Mouse (Mus musculus) heart, postnatal 10 days (tissue): ENCODE measurements at regions not wholly inside any gene's neighbourhood (a gene's known extent, or its start where the extent isn't known, plus 50 kb on each side); places are given as distances from the start of the nearest gene placed in this dataset.
"Not testable (repeated sequence)": the region's sequence is repeated elsewhere in the genome, so short reads cannot be mapped to it uniquely, and the experiment has no call there.

Experiments
- DNase-seq, 2 experiments: peaks; one replicate each; pipeline ENCODE4 v3.0.0; 2021
- intact Hi-C: fragments of 180-260 bp; cut with DNase I; formaldehyde crosslinking; loops from one replicate; pipeline ENCODE4 v1.15.1; 2025

DNA sequence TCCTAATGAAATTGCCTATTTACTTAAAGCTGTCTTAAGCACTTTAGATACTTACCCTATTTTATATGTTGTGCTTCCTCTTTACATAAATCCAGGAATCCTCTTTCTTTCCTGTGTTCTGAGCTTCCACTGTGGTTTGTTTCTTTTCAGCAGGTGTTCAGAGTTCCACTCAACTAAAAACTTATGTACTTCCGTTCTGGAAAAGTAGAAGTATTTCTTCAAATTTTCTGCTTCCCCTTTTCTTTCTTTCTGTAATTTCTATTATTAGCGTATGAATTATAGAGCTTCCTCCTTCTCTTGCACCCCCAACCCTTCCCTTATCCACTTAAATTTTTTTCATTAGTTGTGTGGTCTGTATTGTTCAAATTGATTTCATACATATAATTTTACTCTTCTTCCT lies 165.8 kb upstream of the Nudt12 start:
- intact Hi-C loops: no loop called here
- DNase-seq: no peak

- intact Hi-C loops: no loop called here
- DNase-seq: no peak
Observed at GRCm38 (mm10) chr17:59156345-59156744, 143.2 kb upstream of the Nudt12 start.

- intact Hi-C loops: no loop called here
- no peak for DNase-seq
Observed at GRCm38 (mm10) chr17:59143760-59144157, 130.6 kb upstream of the Nudt12 start.

GRCm38 (mm10) chr17:59142995-59143759 lies 130.0 kb upstream of the Nudt12 start:
- DNase-seq: no peak
- intact Hi-C loops: no loop called here

DNA sequence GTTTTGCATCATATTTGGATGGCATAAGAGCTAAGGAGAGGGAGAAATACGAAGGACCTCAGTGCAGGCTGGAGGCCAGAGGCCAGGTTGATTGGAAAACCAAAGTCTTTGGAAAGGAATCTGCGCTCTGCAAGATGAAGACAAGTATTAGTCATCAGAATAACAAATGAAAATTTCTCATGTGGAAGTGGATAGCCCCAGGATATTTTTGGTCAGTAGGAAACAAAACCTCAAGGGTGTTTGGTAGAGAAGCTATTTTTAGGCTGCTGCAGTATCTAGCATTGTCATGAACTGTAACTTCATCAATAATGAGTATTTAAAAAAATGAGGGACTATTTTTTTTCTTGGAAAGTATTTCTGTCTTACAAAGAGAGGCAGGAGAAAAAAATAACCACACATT lies 125.6 kb upstream of the Nudt12 start:
- intact Hi-C loops: no loop called here
- DNase-seq: no peak

DNA sequence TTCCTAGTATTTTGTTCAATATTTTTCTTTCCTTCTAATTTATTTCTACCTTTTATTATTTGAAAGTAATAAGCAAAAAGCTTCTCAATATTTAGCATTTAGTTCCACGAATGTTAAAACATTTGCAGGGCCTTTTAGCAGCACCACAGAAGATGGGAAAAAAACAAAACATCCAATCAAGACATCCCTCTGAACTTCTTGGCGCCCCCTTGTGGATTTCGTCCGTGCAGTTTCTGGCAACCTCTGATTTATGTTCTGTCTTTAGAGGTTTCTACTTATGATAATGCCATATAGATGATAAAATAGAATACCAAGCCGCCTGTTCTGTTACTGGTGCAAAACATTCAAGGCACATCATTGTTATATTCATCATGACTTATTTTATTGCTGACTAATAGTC lies 86.2 kb upstream of the Nudt12 start:
- intact Hi-C loops: loop anchor here (5.0 kb wide), 1 partner anchor 182 kb away; no protein-coding TSS in a partner anchor

GRCm38 (mm10) chr17:59076846-59077245 lies 63.7 kb upstream of the Nudt12 start:
- intact Hi-C loops, DNase-seq: not testable (repeated sequence)

More for the DNA sequence above, 86.2 kb upstream of the Nudt12 start:
- peak; percentile 21 to 45 for DNase-seq

DNA sequence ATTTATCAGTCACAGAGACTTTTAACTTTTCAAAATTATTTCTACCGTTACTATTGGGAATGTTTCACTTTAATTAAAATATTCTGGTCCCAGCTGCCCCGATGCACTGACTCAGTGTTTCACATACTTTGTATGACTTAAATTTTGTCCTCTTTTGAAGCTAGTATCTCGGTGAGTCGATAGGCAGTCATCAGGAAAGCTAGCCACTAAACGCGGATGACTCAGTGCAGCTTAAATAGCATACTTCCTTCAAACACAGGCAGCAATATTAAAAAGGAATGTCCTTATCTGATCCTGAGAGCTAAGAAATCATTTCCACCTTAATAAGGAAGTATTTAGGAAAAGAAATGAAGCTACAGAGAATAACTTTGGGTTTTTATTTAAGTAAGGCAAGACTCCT lies 63.2 kb upstream of the Nudt12 start:
- intact Hi-C loops, DNase-seq: not testable (repeated sequence)
